Mouse (Mus musculus): ENCODE measurements at regions not wholly inside any gene's neighbourhood (a gene's known extent, or its start where the extent isn't known, plus 50 kb on each side); places are given as distances from the start of the nearest gene placed in this dataset.

DNA sequence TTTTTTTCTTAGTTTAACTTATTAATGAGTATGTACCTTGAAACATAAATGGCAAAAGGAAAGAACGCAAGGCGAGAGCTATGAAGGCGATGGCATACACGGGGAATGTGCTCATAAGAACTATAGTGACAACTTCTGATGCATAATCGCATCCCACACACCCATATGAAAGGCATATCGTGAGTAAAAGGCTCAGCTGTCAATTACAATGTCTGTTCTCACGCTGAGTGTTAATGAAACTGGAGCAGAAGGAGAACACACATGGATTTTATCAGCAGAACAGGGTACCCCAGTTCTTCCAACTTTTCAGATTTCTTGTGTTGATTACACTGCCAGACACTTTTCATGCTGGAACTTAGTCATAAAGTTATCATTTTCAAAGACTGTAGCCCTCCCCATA is 135.8 kb downstream of the Nsun3 start:
- Histone ChIP-seq H3K4me3 (no peak overlapping the region), H3K9ac (ENCODE audit: low read depth, low read length) (no peak overlapping the region), H3K27me3 (ENCODE audit: control insufficient read depth, insufficient read depth, low read length) (no peaks in the 10 kb centered on the region), H3K36me3 (ENCODE audit: control insufficient read depth, insufficient read depth, low read length) (no peaks in the 10 kb centered on the region), H3K79me2 (replicated peaks; ENCODE audit: control insufficient read depth, insufficient read depth, low read length) (no peaks in the 10 kb centered on the region), H3K27ac (no peak overlapping the region), H3K4me1 (ENCODE audit: control insufficient read depth, insufficient read depth, low read length) (no peaks in the 10 kb centered on the region)
- WGBS, result 77% methylated on average over 7 of the region's 7 CpGs
- no peak for TF ChIP-seq EP300 (IDR thresholded peaks at IDR 0.05; ENCODE audit: insufficient read depth, low read depth, low read length)
- TF ChIP-seq CTCF (IDR thresholded peaks at IDR 0.05), result no peak
- no peak for TF ChIP-seq POLR2A (IDR thresholded peaks at IDR 0.05; ENCODE audit: insufficient read depth, low read depth, low read length)
- intact Hi-C loops (cut with DNase I), result no loop called here
- DNase-seq, result no peak

DNA sequence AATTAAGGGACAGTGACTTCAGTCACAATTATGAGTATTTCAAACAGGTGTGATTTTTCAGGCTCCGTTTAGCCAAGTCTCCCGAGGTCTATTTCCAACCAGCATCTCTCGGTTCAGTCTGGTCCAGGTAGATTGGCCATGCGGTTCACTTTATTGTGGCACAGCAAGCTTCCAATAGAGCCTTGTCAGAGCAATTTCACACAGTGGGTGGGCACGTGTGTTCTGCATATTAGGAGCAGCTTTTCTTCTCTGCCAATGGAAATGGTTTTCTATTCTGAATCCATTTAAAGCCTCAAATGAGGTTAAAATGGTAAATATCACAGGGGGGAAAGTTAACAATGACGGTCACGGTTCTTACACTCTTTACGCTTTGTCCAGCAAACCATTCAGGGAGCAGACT is 138.3 kb downstream of the Nsun3 start:
- Histone ChIP-seq H3K27me3 (ENCODE audit: control insufficient read depth, insufficient read depth, low read length) (no peaks in the 10 kb centered on the region), H3K4me3 (no peak overlapping the region), H3K36me3 (ENCODE audit: control insufficient read depth, insufficient read depth, low read length) (no peaks in the 10 kb centered on the region), H3K79me2 (replicated peaks; ENCODE audit: control insufficient read depth, insufficient read depth, low read length) (no peaks in the 10 kb centered on the region), H3K4me1 (ENCODE audit: control insufficient read depth, insufficient read depth, low read length) (no peaks in the 10 kb centered on the region), H3K27ac (no peak overlapping the region), H3K9ac (ENCODE audit: low read depth, low read length) (no peak overlapping the region)
- intact Hi-C loops (cut with DNase I), result loop anchor here (5.0 kb wide), 1 partner anchor 141 kb away; no protein-coding TSS in a partner anchor
- TF ChIP-seq CTCF (IDR thresholded peaks at IDR 0.05) (no peak), POLR2A (IDR thresholded peaks at IDR 0.05; ENCODE audit: insufficient read depth, low read depth, low read length) (no peak), EP300 (IDR thresholded peaks at IDR 0.05; ENCODE audit: insufficient read depth, low read depth, low read length) (no peak)
- DNase-seq, result no peak
- WGBS, result 79% methylated on average over 8 of the region's 8 CpGs

DNA sequence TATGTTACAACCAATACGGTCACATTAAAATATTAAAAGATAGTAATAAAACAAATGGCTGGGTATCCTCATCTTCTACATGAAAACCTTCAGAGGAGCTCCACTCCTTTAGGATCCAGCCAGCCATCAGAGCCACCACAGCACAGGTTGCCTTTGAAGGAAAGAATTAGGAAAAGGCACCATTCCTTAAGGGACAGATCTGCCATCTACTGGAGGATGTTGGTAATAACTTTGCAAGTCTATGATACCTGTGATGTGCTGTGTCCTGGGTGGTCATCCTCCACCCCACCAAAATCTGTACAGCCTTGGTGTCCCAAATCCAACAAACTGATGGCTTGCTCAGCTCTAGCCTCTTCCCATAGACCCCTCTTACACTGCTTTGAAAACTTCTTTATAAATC is 140.5 kb downstream of the Nsun3 start:
- DNase-seq, result no peak
- 56% methylated on average over 1 of the region's 1 CpGs for WGBS
- Histone ChIP-seq H3K9ac (ENCODE audit: low read depth, low read length) (no peak overlapping the region), H3K27ac (no peak overlapping the region), H3K4me1 (ENCODE audit: control insufficient read depth, insufficient read depth, low read length) (no peaks in the 10 kb centered on the region), H3K79me2 (replicated peaks; ENCODE audit: control insufficient read depth, insufficient read depth, low read length) (no peaks in the 10 kb centered on the region), H3K4me3 (no peak overlapping the region), H3K36me3 (ENCODE audit: control insufficient read depth, insufficient read depth, low read length) (no peaks in the 10 kb centered on the region), H3K27me3 (ENCODE audit: control insufficient read depth, insufficient read depth, low read length) (no peaks in the 10 kb centered on the region)
- intact Hi-C loops (cut with DNase I), result loop anchor here (5.0 kb wide), 1 partner anchor 139 kb away; no protein-coding TSS in a partner anchor
- TF ChIP-seq POLR2A (IDR thresholded peaks at IDR 0.05; ENCODE audit: insufficient read depth, low read depth, low read length), result no peak
- no peak for TF ChIP-seq EP300 (IDR thresholded peaks at IDR 0.05; ENCODE audit: insufficient read depth, low read depth, low read length)
- peak; percentile 63 for TF ChIP-seq CTCF (IDR thresholded peaks at IDR 0.05)

GRCm38 (mm10) chr16:62642859-62643403 is 143.7 kb downstream of the Nsun3 start:
- H3K4me3 ChIP-seq, result no peak overlapping the region
- DNase-seq, result no peak
- H3K27me3 ChIP-seq (ENCODE audit: control insufficient read depth, insufficient read depth, low read length), result no peaks in the 10 kb centered on the region
- no peaks in the 10 kb centered on the region for H3K36me3 ChIP-seq (ENCODE audit: control insufficient read depth, insufficient read depth, low read length)
- 78% methylated on average over 10 of the region's 10 CpGs for WGBS
- no peak for TF ChIP-seq POLR2A (IDR thresholded peaks at IDR 0.05; ENCODE audit: insufficient read depth, low read depth, low read length)
- no peak for TF ChIP-seq CTCF (IDR thresholded peaks at IDR 0.05)
- TF ChIP-seq EP300 (IDR thresholded peaks at IDR 0.05; ENCODE audit: insufficient read depth, low read depth, low read length), result no peak
- no peak overlapping the region for H3K9ac ChIP-seq (ENCODE audit: low read depth, low read length)
- no peaks in the 10 kb centered on the region for H3K79me2 ChIP-seq (replicated peaks; ENCODE audit: control insufficient read depth, insufficient read depth, low read length)
- intact Hi-C loops (cut with DNase I), result no loop called here
- no peak overlapping the region for H3K27ac ChIP-seq
- H3K4me1 ChIP-seq (ENCODE audit: control insufficient read depth, insufficient read depth, low read length), result no peaks in the 10 kb centered on the region

DNA sequence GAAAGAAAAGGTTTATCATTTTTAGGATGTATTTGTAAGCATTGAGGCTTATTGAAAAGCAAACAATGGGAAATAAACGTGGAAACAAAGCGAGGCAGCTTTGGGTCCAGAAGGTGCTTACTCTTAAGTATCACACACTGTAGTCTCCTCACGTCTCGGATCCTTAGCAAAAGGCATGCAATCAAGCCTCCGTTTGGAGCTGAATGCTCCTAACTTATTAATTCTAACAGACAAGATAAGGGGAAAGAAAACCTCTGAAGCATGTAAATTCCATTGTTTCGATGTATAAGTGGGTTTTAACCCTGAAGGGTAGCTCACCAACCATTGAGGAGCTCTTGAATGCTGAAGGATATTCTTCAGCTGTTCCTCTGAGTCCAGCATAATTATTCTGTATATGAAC is 162.7 kb downstream of the Nsun3 start:
- no peaks in the 10 kb centered on the region for H3K79me2 ChIP-seq (replicated peaks; ENCODE audit: control insufficient read depth, insufficient read depth, low read length)
- no peak overlapping the region for H3K27ac ChIP-seq
- WGBS, result 69% methylated on average over 6 of the region's 6 CpGs
- TF ChIP-seq POLR2A (IDR thresholded peaks at IDR 0.05; ENCODE audit: insufficient read depth, low read depth, low read length), result no peak
- no peak for TF ChIP-seq CTCF (IDR thresholded peaks at IDR 0.05)
- no peak for TF ChIP-seq EP300 (IDR thresholded peaks at IDR 0.05; ENCODE audit: insufficient read depth, low read depth, low read length)
- intact Hi-C loops (cut with DNase I), result no loop called here
- no peaks in the 10 kb centered on the region for H3K36me3 ChIP-seq (ENCODE audit: control insufficient read depth, insufficient read depth, low read length)
- no peak for DNase-seq
- H3K9ac ChIP-seq (ENCODE audit: low read depth, low read length), result no peak overlapping the region
- H3K27me3 ChIP-seq (ENCODE audit: control insufficient read depth, insufficient read depth, low read length), result no peaks in the 10 kb centered on the region
- no peaks in the 10 kb centered on the region for H3K4me1 ChIP-seq (ENCODE audit: control insufficient read depth, insufficient read depth, low read length)
- H3K4me3 ChIP-seq, result no peak overlapping the region

GRCm38 (mm10) chr16:62610873-62611272 is 175.7 kb downstream of the Nsun3 start:
- no peak overlapping the region for H3K9ac ChIP-seq (ENCODE audit: low read depth, low read length)
- intact Hi-C loops (cut with DNase I), result no loop called here
- no peak for TF ChIP-seq POLR2A (IDR thresholded peaks at IDR 0.05; ENCODE audit: insufficient read depth, low read depth, low read length)
- no peak for TF ChIP-seq CTCF (IDR thresholded peaks at IDR 0.05)
- TF ChIP-seq EP300 (IDR thresholded peaks at IDR 0.05; ENCODE audit: insufficient read depth, low read depth, low read length), result no peak
- no peaks in the 10 kb centered on the region for H3K36me3 ChIP-seq (ENCODE audit: control insufficient read depth, insufficient read depth, low read length)
- no peak overlapping the region for H3K27ac ChIP-seq
- no peak for DNase-seq
- no peaks in the 10 kb centered on the region for H3K79me2 ChIP-seq (replicated peaks; ENCODE audit: control insufficient read depth, insufficient read depth, low read length)
- no peaks in the 10 kb centered on the region for H3K27me3 ChIP-seq (ENCODE audit: control insufficient read depth, insufficient read depth, low read length)
- WGBS, result 78% methylated on average over 5 of the region's 5 CpGs
- no peaks in the 10 kb centered on the region for H3K4me1 ChIP-seq (ENCODE audit: control insufficient read depth, insufficient read depth, low read length)
- no peak overlapping the region for H3K4me3 ChIP-seq

Measured in heart, adult 2 months (tissue).